Mouse (Mus musculus) embryonic facial prominence, embryonic 15.5 days (tissue): ENCODE data around the gene Daam1. TPM values are rescaled to one million over a fixed set of nuclear protein-coding genes. Genes with fewer than 3 reads are reported as not detected.

Experiments
- ATAC-seq: fragments of 200-750 bp; cut with Nextera tagmentation; 2 replicates; pipeline ENCODE4 v1.8.0; 2017; ENCODE audit warnings: low read depth, moderate TSS enrichment; ENCODE audit not compliant: insufficient number of reproducible peaks, low FRiP score, low TSS enrichment
- H3K27ac ChIP-seq: fragments of 300-500 bp; sonication (generic); replicated peaks from 2 replicates; pipeline ENCODE4 v1.5.1; 2015; ENCODE audit warnings: mild to moderate bottlenecking, inconsistent platforms
- H3K27me3 ChIP-seq: fragments of 300-500 bp; sonication (generic); 2 replicates; pipeline ENCODE4 v1.6.1; 2015; ENCODE audit warnings: inconsistent platforms
- H3K36me3 ChIP-seq: fragments of 300-500 bp; sonication (generic); 2 replicates; pipeline ENCODE4 v1.6.1; 2015; ENCODE audit warnings: mild to moderate bottlenecking, inconsistent platforms
- H3K4me1 ChIP-seq: fragments of 300-500 bp; sonication (generic); 2 replicates; pipeline ENCODE4 v1.6.1; 2015; ENCODE audit warnings: inconsistent platforms
- H3K4me2 ChIP-seq: fragments of 300-500 bp; sonication (generic); replicated peaks from 2 replicates; pipeline ENCODE4 v1.6.1; 2015; ENCODE audit warnings: mild to moderate bottlenecking, inconsistent platforms
- H3K4me3 ChIP-seq: fragments of 300-500 bp; sonication (generic); replicated peaks from 2 replicates; pipeline ENCODE4 v1.5.1; 2015; ENCODE audit warnings: mild to moderate bottlenecking, inconsistent platforms
- H3K9ac ChIP-seq: fragments of 300-500 bp; sonication (generic); 2 replicates; pipeline ENCODE4 v1.6.1; 2015; ENCODE audit warnings: inconsistent platforms
- H3K9me3 ChIP-seq: fragments of 300-500 bp; sonication (generic); replicated peaks from 2 replicates; pipeline ENCODE4 v1.6.1; 2016; ENCODE audit warnings: inconsistent platforms
- WGBS: fragments of 180-500 bp; shearing (Covaris S2); methylation state at CpG from one replicate; pipeline ENCODE4 v1.1.7; 2015; 5-methylcytosine and 5-hydroxymethylcytosine counted together
- polyA plus RNA-seq: library from polyadenylated mRNA; unstranded; fragments of >200 nt; fragmentation: Nextera tagmentation; extraction: Ambion mirVana; gene quantifications from 2 replicates; pipeline ENCODE4 v1.2.1, GENCODE M21; 2015

The Daam1 gene
- polyA plus RNA-seq, 1 experiment from 2014 or later: 11.7 TPM

DNA sequence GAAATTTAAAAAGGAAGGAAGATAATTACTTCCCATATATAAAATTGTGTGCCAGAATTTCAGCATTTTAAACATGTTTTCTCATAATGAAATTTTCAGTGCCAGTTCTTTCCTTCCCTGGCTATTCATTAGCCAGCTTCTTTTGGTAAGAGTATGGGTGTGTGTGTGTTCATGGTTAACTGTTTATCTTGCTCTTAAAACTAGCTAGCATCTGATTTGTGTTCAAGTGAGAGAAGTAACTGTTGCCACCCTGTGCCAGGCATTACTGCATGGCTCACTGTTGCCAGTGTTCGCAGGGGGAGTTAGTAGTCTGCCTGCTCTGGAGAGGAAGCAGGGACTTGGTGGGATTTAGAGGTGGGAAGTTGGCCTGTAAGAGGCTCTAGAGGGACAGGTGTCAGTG lies 81.4 kb downstream of the Daam1 start:
- Histone ChIP-seq H3K4me1 (0 out of 2 replicates have a peak, but pooled peaks cover 3% of the 10 kb centered on the region), H3K36me3 (peaks cover 16% of the 10 kb centered on the region), H3K9ac (no peak overlapping the region), H3K9me3 (no peaks in the 10 kb centered on the region), H3K4me3 (no peak overlapping the region), H3K27me3 (no peaks in the 10 kb centered on the region), H3K27ac (no peak overlapping the region), H3K4me2 (no peak overlapping the region)
- 87% methylated on average over 1 of the region's 1 CpGs for WGBS
- no peak for ATAC-seq

DNA sequence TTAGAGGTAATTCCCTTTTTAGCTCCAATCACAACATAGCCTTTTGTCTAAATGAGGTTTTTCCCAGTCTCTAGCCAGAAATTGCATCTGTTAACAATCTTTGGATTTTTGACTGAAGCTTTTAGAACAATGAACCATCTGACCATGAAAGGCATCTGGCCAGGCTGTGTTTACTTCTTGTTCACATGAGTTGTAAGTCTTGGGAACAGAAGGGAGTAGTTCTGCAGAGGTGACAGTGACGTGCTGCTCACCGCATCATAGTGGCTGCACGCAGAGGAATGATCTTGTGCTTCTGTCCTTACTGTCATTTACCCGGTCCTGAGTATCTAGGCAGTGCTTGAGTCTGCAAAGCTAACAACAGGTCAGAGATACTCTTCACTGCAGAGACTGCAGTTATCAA lies 88.3 kb downstream of the Daam1 start:
- no peak overlapping the region for H3K4me3 ChIP-seq
- H3K36me3 ChIP-seq: peaks cover 16% of the 10 kb centered on the region
- no peak overlapping the region for H3K9ac ChIP-seq
- WGBS: 44% methylated on average over 4 of the region's 4 CpGs
- no peak overlapping the region for H3K4me2 ChIP-seq
- H3K27ac ChIP-seq: peak overlapping the region; percentile 12; the same call in 1 of the 2 replicates
- ATAC-seq: no peak
- H3K27me3 ChIP-seq: no peaks in the 10 kb centered on the region
- H3K9me3 ChIP-seq: no peaks in the 10 kb centered on the region
- H3K4me1 ChIP-seq: peaks cover 21% of the 10 kb centered on the region; the same call in 1 of the 2 replicates

DNA sequence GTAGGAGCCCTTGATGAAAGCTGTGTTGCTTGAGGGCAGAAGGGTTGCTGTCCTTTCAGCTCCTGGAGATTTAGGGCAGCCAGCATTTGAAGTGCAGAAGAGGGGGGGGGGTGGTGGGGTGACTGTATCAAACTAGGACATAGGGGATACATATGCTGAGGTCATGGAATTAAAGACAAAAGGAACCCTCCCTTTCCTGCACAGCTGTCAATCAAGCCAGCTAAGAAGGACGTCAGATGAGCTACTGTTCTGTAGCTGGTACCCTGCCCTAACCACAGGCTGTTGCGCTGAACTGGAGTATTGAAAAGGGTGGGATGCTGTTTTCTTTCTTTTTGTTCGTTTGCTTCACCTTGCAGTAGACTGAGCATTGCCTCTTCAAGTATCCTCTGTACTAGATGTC lies 89.1 kb downstream of the Daam1 start:
- Histone ChIP-seq H3K27ac (0 out of 2 replicates have a peak overlapping the region, but pooled peaks have one; percentile 12), H3K4me1 (peaks cover 21% of the 10 kb centered on the region; the same call in 1 of the 2 replicates), H3K36me3 (peaks cover 16% of the 10 kb centered on the region), H3K9me3 (no peaks in the 10 kb centered on the region), H3K4me3 (no peak overlapping the region), H3K9ac (no peak overlapping the region), H3K27me3 (no peaks in the 10 kb centered on the region), H3K4me2 (no peak overlapping the region)
- ATAC-seq: no peak
- 53% methylated on average over 3 of the region's 3 CpGs for WGBS

- WGBS: 78% methylated on average over 5 of the region's 5 CpGs
- Histone ChIP-seq H3K27me3 (no peaks in the 10 kb centered on the region), H3K27ac (no peak overlapping the region), H3K4me1 (peaks cover 29% of the 10 kb centered on the region; the same call in 1 of the 2 replicates), H3K9me3 (no peaks in the 10 kb centered on the region), H3K9ac (no peak overlapping the region), H3K4me2 (no peak overlapping the region), H3K36me3 (no peaks in the 10 kb centered on the region), H3K4me3 (no peak overlapping the region)
- no peak for ATAC-seq
Observed at GRCm38 (mm10) chr12:71922827-71923381, 92.0 kb downstream of the Daam1 start.

GRCm38 (mm10) chr12:71924978-71925529 lies 94.2 kb downstream of the Daam1 start:
- H3K9ac ChIP-seq: no peak overlapping the region
- 87% methylated on average over 9 of the region's 9 CpGs for WGBS
- peaks cover 18% of the 10 kb centered on the region; the same call in 1 of the 2 replicates for H3K4me1 ChIP-seq
- no peaks in the 10 kb centered on the region for H3K27me3 ChIP-seq
- no peak overlapping the region for H3K27ac ChIP-seq
- H3K36me3 ChIP-seq: no peaks in the 10 kb centered on the region
- ATAC-seq: no peak
- no peak overlapping the region for H3K4me3 ChIP-seq
- no peak overlapping the region for H3K4me2 ChIP-seq
- no peaks in the 10 kb centered on the region for H3K9me3 ChIP-seq

GRCm38 (mm10) chr12:71925990-71926700 lies 95.3 kb downstream of the Daam1 start:
- no peak for ATAC-seq

DNA sequence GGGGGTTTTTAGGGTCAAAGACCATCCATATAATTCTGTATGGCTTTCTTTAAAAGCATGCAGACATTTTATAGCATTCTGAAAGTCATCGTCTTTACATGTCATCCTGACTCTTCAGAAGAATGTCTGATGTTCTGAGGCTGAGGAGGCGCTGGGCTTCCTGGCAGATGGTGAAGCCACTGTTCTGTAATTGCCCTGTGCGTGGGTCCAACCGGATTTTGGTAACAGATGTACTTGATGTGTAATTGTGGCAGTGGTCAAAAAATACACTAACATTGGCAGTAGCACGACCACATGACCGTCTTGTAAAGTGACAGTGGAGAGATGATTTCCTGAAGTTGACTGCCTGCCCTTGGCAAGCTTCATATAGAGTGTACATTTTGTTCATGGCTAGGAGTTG lies 97.2 kb downstream of the Daam1 start:
- peaks cover 9% of the 10 kb centered on the region; the same call in 1 of the 2 replicates for H3K4me1 ChIP-seq
- no peak for ATAC-seq
- H3K27me3 ChIP-seq: no peaks in the 10 kb centered on the region
- no peak overlapping the region for H3K4me3 ChIP-seq
- H3K9ac ChIP-seq: no peak overlapping the region
- 80% methylated on average over 6 of the region's 6 CpGs for WGBS
- H3K9me3 ChIP-seq: no peaks in the 10 kb centered on the region
- H3K4me2 ChIP-seq: no peak overlapping the region
- H3K27ac ChIP-seq: no peak overlapping the region
- no peaks in the 10 kb centered on the region for H3K36me3 ChIP-seq

More at GRCm38 (mm10) chr12:71925990-71926700, 95.3 kb downstream of the Daam1 start:
- WGBS: 78% methylated on average over 11 of the region's 11 CpGs
- no peak overlapping the region for H3K27ac ChIP-seq
- H3K27me3 ChIP-seq: no peaks in the 10 kb centered on the region
- no peak overlapping the region for H3K4me3 ChIP-seq
- no peak overlapping the region for H3K4me2 ChIP-seq
- no peaks in the 10 kb centered on the region for H3K36me3 ChIP-seq
- H3K9ac ChIP-seq: no peak overlapping the region
- H3K4me1 ChIP-seq: peaks cover 17% of the 10 kb centered on the region; the same call in 1 of the 2 replicates
- H3K9me3 ChIP-seq: no peaks in the 10 kb centered on the region

GRCm38 (mm10) chr12:71929876-71930275 lies 99.0 kb downstream of the Daam1 start:
- no peaks in the 10 kb centered on the region for H3K27me3 ChIP-seq
- H3K4me2 ChIP-seq: no peak overlapping the region
- WGBS: 93% methylated on average over 2 of the region's 2 CpGs

DNA sequence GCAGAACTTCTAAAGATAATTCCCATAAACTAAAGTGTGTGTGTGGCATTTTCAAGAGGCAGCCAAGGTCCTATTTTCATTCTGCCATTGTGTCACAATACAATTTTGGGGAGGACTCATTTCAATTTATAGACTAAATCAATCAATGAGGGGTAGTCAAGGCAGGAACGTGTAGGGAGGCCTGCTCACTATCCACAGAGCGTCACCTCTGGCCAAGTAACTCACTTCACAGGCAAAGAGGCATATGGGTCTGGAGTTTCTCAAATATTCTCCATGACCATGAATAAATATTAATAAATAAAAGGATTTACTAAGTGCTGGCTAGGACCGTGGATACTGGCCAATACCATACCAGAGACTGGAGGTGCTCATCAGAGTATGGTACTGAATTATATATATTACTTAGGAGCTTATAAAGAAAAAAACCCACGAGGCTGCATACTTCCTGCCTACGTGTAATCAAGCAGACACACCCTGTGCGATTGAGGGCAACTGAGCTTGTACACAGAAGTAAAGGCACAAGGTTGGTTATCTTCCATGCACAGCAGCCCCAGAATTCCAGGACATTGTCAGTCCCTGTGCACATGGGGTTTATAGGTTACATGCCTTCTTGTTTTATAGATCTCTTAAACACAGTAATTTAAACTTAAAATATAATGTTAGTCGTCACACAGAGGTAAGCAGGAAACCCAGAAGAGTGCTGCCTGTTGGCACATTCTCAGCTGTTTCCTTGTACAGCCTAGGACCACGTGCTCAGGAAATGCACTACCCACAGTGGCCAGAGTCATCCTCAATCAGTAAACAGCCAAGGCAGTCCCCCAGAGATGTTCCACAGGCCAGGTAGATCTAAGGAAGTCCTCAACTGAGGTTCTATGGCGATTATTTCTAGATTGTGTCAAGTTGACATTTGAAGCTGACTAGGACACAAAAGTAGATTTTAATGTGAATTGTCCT lies 101.8 kb downstream of the Daam1 start:
- Histone ChIP-seq H3K4me3 (no peak overlapping the region), H3K9ac (no peak overlapping the region), H3K27me3 (no peaks in the 10 kb centered on the region), H3K4me2 (no peak overlapping the region), H3K9me3 (no peaks in the 10 kb centered on the region), H3K4me1 (peaks cover 8% of the 10 kb centered on the region; the same call in 1 of the 2 replicates), H3K36me3 (0 out of 2 replicates have a peak, but pooled peaks cover 4% of the 10 kb centered on the region), H3K27ac (no peak overlapping the region)
- no peak for ATAC-seq
- WGBS: 71% methylated on average over 9 of the region's 9 CpGs

More at GRCm38 (mm10) chr12:71929876-71930275, 99.0 kb downstream of the Daam1 start:
- Histone ChIP-seq H3K27ac (no peak overlapping the region), H3K36me3 (no peaks in the 10 kb centered on the region), H3K9ac (no peak overlapping the region), H3K4me3 (no peak overlapping the region), H3K9me3 (no peaks in the 10 kb centered on the region), H3K4me1 (peaks cover 8% of the 10 kb centered on the region; the same call in 1 of the 2 replicates)
- ATAC-seq: no peak

- Histone ChIP-seq H3K27me3 (no peaks in the 10 kb centered on the region), H3K4me2 (no peak overlapping the region), H3K4me1 (peaks cover 8% of the 10 kb centered on the region; the same call in 1 of the 2 replicates), H3K9ac (no peak overlapping the region), H3K27ac (no peak overlapping the region), H3K9me3 (no peaks in the 10 kb centered on the region), H3K36me3 (peaks cover 11% of the 10 kb centered on the region; the same call in 1 of the 2 replicates), H3K4me3 (no peak overlapping the region)
- WGBS: 62% methylated on average over 6 of the region's 6 CpGs
- no peak for ATAC-seq
Observed at GRCm38 (mm10) chr12:71933989-71934645, 103.2 kb downstream of the Daam1 start.
